Mouse (Mus musculus) left cerebral cortex, postnatal 14 days (tissue): Measurements from ENCODE around the gene Duox2. TPM values are rescaled to one million over a fixed set of nuclear protein-coding genes. Genes with fewer than 3 reads are reported as not detected.
"Not testable (repeated sequence)": the region's sequence is repeated elsewhere in the genome, so short reads cannot be mapped to it uniquely, and the experiment has no call there.

Source experiments
- DNase-seq, 2 experiments: peaks; one replicate each; pipeline ENCODE4 v3.0.0; 2021 to 2022; ENCODE audit warnings: low spot score in 2 of 2, mixed read lengths in 1 of 2
- intact Hi-C: fragments of 180-260 bp; cut with DNase I; formaldehyde crosslinking; loops from one replicate; pipeline ENCODE4 v1.15.1; 2025
- long read RNA-seq, 2 experiments: library from polyadenylated mRNA; stranded (forward); transcript quantifications; one replicate each; pipeline ENCODE4 v2.0.0; 2021
- total RNA-seq, 2 experiments: library from RNA; stranded (reverse); gene quantifications; 2 replicates each; pipeline ENCODE4 v1.2.3; 2021

Gene Duox2
- under 1 TPM in 1 of 2 experiments, not detected in 1; 0.09 TPM for total RNA-seq
- long read RNA-seq, experiment 1, partial matches to known transcripts = 1 of 1 reads
- long read RNA-seq, experiment 1, other reads (novel, unspliced or antisense) = 0 of 1 reads
- long read RNA-seq, experiment 2 = 0 reads

GRCm38 (mm10) chr2:122298096-122298499, at the start of gene Duox2:
Gene Duox2, minus strand, starts transcription at chr2:122298449.
- intact Hi-C loops = loop anchor here (5.0 kb wide), 1 partner anchor 51 kb away; no protein-coding TSS in a partner anchor
- no peak for DNase-seq

- DNase-seq = no peak
- intact Hi-C loops = no loop called here
These were observed 49.0 kb upstream of the Duox2 start for GRCm38 (mm10) chr2:122347257-122347656.

- intact Hi-C loops, DNase-seq: not testable (repeated sequence)
These were observed 47.9 kb upstream of the Duox2 start for GRCm38 (mm10) chr2:122346164-122346563.

GRCm38 (mm10) chr2:122345106-122345893, 47.1 kb upstream of the Duox2 start:
- intact Hi-C loops = no loop called here

GRCm38 (mm10) chr2:122337291-122337690, 39.0 kb upstream of the Duox2 start:
- DNase-seq = no peak
- intact Hi-C loops = no loop called here

More at GRCm38 (mm10) chr2:122345106-122345893, 47.1 kb upstream of the Duox2 start:
- no peak for DNase-seq

- intact Hi-C loops = no loop called here
- no peak for DNase-seq
These were observed 35.9 kb upstream of the Duox2 start for GRCm38 (mm10) chr2:122334170-122334569.

- no peak for DNase-seq
- intact Hi-C loops = no loop called here
These were observed 34.0 kb upstream of the Duox2 start for GRCm38 (mm10) chr2:122332222-122332621.

DNA sequence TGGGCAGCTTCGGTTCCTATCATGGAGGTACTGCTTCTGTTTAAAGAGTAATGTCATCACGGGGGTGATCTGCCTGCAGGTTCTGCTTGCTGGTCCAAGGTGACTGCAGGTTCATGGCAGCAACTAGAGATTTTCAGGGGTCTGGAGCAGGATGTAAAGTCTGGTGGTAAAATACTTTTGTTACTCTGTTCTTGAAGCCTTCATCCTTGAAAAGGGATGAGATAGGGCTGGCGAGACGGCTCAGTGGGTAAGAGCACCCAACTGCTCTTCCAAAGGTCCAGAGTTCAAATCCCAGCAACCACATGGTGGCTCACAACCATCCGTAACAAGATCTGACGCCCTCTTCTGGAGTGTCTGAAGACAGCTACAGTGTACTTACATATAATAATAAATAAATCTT, 32.1 kb upstream of the Duox2 start:
- intact Hi-C loops, DNase-seq: not testable (repeated sequence)

DNA sequence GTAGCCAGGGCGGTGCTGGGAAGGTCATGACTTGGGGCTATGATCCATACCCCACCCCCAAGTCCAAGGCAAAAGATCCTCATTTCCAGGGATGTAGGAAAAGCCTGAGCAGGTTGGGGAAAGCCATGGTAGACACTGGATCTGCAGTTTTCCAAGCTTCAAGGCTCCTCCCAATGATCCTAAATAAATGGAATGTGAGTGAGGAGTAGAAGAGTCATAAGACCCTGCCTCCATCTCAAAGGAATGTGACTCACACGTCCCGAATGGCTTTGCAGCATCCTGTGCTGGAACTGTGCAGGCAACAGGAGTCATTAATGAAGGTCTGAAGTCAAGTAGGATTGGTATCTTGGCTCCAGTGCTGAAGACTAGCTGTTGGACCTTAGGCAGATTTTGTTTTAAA, 29.7 kb upstream of the Duox2 start:
- intact Hi-C loops = no loop called here

DNA sequence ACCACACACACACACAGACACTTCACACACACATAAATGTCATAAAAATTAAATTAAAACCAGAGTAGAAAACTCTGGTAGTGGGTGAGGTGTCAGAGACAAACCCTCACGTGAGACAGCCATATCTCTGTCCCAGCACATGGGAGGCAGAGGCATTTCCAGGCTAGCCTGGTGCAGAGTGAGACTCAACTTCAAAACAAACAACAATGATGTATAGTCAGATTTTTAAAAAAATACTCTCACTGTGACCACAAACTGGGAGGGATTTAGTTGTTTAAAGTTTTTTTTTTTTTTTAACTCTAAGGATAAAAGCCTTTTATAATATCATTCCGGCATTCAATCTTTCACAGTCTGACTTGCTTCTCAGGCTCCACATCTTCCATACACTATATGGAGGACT, 27.1 kb upstream of the Duox2 start:
- intact Hi-C loops = no loop called here
- DNase-seq = no peak

More for the DNA sequence above, 29.7 kb upstream of the Duox2 start:
- no peak for DNase-seq

DNA sequence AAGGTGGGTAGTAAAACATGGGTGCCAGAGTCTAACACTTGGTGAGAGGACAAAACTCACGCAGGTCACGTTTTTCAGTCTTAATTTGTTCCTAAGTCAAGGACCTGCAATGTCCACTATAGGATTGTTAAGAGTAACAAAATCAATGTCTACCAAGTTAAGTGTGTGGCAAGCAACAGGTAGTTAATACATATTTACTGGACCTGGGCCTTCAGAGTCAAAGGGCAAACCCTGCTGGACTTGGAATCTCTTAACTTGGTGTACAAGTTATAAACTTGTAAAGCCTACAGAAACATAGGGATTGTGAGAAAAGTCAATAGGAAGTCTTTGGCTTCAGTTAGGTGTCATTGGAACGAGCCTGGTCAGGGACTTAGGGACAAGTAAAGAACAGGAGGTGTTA, 26.3 kb upstream of the Duox2 start:
- intact Hi-C loops = no loop called here
- DNase-seq = no peak

DNA sequence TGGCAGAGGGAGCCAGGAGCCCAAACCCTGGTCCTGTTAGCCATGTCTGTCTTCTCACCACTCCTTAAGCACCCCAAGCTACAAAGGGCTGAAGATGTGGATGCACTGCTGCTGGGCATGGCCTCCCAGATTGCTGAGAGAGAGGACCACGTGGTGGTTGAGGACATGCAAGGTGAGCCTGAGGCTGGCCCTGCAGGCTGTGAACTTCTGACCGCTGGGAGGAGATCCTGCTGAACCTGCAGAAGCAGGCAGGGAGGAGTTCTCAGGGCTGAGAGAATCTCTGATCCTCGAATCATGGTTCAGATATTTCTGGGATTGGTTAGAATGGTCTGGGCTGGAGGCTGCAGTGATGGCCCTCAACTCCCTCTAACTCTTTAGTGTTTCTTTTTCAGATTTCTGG, 25.7 kb upstream of the Duox2 start:
- no peak for DNase-seq
- intact Hi-C loops = no loop called here

- intact Hi-C loops = no loop called here
These were observed 19.1 kb upstream of the Duox2 start for GRCm38 (mm10) chr2:122317384-122317783.

DNA sequence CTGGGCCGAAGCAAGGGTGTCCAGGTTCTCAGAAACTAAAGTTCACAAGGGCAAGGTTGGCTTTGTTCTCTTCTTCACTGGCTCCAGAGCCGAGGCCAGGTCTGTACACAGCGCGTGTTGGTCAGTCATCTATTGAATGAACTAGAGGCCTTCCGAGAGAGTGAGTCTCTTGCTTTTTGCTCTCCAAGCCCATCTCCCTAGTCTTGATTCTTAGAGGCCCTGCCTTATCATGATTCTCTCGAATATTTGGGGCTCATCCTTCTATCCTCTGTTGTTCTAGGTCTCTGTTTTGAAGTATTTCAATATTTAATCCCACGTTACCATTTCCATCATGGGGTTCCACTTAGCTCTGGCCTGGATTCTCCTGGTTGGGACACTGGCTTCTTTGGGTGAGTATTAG, 17.1 kb upstream of the Duox2 start, which contains the start of gene Duox1:
Gene Duox1 (plus strand): TSS at position 301 of the 400 bp plus-strand sequence.
- DNase-seq = no peak
- intact Hi-C loops = no loop called here

More at GRCm38 (mm10) chr2:122317384-122317783, 19.1 kb upstream of the Duox2 start:
- DNase-seq = no peak

DNA sequence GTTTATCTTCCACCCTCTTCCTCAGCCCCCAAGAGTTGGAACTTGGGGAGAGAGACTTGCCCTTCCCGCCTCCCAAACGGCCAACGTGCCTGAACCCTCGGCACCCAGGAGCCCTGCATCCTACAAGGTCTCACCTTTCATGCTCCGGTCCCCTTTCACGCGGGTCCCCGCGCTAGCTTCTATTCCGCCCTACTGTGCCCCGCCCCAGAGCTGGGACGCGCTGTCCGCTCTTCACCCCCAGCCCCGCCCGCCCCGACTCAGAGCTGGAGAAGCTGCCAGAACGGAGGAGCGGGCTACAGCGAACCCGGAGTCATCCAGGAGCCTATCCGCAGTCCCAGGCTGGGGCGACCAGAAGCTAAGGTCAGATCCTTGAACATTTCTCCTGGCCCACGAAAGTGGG, 15.3 kb upstream of the Duox2 start, which contains the start of gene Duoxa1:
Gene Duoxa1 (minus strand): TSS at position 195 of the 400 bp plus-strand sequence.
- no peak for DNase-seq
- intact Hi-C loops = loop anchor here (5.0 kb wide), 1 partner anchor 64 kb away; no protein-coding TSS in a partner anchor

GRCm38 (mm10) chr2:122312722-122313417, 14.6 kb upstream of the Duox2 start:
- peak; percentile 60 to 63 for DNase-seq
- intact Hi-C loops = loop anchor here (5.0 kb wide), 1 partner anchor 64 kb away; no protein-coding TSS in a partner anchor

GRCm38 (mm10) chr2:122311561-122311960, 13.3 kb upstream of the Duox2 start:
- no peak for DNase-seq
- intact Hi-C loops = loop anchor here (5.0 kb wide), 1 partner anchor 66 kb away; no protein-coding TSS in a partner anchor

- intact Hi-C loops = loop anchor here (5.0 to 10.0 kb wide), 2 partner anchors 68 to 245 kb away; no protein-coding TSS in a partner anchor
- DNase-seq = no peak
These were observed 11.4 kb upstream of the Duox2 start for GRCm38 (mm10) chr2:122309647-122310046.

DNA sequence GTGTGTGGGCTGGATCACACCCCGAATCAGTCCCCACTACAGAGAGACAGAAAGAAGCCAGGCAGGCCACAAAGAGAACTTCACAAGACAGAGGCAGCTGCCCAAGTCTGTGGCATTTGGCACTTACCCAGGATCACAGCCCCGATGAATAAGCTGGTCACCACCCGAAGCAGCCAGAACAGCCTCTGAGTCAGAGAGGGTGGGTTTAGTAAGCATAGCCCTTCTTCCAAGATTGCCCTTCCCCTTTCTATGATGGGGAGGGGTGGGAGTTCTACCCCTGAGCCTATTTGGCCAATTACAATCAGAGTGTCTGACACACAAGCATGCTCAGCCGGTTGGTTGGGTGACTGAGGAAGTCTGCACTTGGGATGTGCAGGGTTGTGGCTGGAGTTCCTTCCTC, 7.9 kb upstream of the Duox2 start:
- intact Hi-C loops = loop anchor here (10.0 kb wide), 1 partner anchor 249 kb away; no protein-coding TSS in a partner anchor
- DNase-seq = peak; percentile 24 to 34
